Mouse (Mus musculus) erythroblast, adult 5-6 weeks (primary cell): ENCODE results near the gene Naa40. TPM values are rescaled to one million over a fixed set of nuclear protein-coding genes. Genes with fewer than 3 reads are reported as not detected.

Source experiments
- ATAC-seq: replicated peaks from 2 replicates; pipeline ENCODE4 v1.8.0; 2016; ENCODE audit warnings: moderate number of reproducible peaks, mild to moderate bottlenecking, moderate TSS enrichment, inconsistent platforms; ENCODE audit not compliant: poor library complexity, low FRiP score, severe bottlenecking
- total RNA-seq, 2 experiments: library from RNA; stranded (forward) in 1 of 2; stranded (reverse) in 1 of 2; fragments of 150-400 nt in 1 of 2; fragments of 200-764, 138-1000 nt in 1 of 2; gene quantifications; 2 replicates each; pipeline versions ENCODE4 v1.2.3 to v1.2.4; 2015 to 2017; ENCODE audit warnings: low replicate concordance in 2 of 2

The Naa40 gene
- total RNA-seq, 2 experiments from 2014 or later = 12.5 to 15.1 TPM

DNA sequence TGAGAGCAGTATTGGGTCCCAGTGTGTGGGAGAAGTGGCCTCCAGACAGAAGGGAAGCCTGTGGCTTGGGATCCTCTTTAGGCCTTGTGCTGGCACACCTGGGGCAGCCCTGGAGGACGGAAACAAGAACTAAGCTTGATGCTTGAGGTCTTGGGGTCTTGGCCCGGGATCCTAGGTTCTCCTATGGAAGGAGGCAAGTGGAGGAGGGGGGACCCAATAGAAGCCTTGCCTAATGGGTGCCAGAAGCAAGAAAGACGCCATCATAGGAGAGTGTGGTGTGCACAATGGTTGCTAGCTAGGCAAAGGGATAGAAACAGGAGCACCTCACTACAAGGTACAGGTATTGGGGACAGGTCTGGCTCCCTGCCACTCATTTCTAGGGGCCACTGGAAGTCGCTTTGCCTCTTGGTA, 25.4 kb upstream of the Naa40 start:
- no peak for ATAC-seq

DNA sequence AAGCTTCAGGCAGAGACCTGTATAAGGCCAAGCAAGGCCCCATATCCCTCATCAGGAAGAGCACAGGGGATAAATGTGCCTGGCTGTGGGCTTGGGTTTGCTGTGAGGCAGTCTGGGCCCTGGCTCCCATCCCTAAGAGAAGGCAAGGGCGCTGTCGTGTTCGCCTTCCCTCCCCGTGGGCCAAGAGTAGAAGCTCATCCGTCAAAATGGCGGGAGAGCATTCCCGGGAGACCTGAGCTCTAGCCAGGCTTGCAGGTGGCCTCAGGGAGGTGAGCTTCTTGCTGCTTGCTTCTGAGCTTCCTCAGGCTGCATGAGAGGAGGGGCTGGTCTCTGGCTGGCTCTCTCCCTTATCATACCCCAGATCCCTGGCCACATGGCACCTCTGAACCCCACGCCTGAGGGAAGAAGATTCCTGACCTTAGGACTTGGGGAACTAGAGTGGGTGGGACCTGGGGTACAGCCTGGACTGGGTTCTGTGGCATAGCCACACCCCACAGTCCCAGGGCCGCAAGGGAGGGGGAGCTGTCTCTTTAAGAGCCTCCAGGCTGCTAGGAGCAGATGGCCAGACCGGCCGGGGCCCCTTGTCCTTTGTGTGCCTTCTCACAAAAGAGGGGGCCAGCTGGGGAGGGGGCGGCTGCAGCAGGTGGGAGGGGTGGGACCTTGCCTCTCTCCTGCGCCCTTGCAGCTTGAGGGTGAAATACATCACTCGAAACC, 24.7 kb upstream of the Naa40 start:
- ATAC-seq = no peak

GRCm38 (mm10) chr19:7264766-7265331, 23.9 kb upstream of the Naa40 start:
- ATAC-seq = 0 out of 2 replicates have a peak, but pooled peaks have one; percentile 5

- peak; percentile 73 for ATAC-seq
Observed at GRCm38 (mm10) chr19:7264088-7264765, 23.2 kb upstream of the Naa40 start.

GRCm38 (mm10) chr19:7262592-7262991, 21.6 kb upstream of the Naa40 start:
- ATAC-seq = no peak

DNA sequence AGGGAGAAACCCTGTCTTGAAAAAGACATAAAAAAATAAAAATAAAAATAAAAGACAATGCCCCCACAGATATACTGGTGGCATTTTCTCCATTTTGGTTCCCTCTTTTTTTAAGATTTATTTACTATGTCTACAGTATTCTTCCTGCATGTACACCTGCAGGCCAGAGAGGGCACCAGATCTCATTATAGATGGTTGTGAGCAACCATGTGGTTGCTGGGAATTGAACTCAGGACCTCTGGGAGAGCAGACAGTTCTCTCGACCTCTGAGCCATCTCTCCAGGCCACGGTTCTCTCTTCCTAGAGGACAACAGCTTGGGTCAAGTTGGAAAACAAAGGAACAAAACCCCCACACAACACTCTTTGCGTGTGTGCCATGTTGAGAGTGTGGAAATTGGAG, 21.0 kb upstream of the Naa40 start:
- ATAC-seq = no peak

GRCm38 (mm10) chr19:7261476-7261875, 20.5 kb upstream of the Naa40 start:
- no peak for ATAC-seq

DNA sequence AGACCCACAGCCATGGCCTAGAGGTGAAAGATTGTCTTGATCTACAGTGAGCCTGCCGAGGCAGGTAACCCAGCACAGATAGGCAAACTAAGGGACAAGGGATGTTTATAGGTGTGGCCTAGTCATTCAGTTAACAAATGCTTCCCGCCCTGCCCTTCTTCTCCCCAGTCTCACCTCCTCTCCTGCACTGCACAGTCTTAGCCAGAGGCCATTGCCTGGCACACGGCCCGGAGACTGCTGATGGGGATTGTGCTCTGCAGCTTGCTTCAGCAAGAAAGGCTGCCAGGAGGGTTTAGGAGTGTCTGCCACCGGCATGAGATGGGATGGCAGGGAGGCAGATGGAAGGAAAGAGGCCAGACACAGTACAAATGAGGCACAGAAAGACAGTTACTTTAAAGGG, 16.9 kb upstream of the Naa40 start:
- no peak for ATAC-seq

- ATAC-seq = no peak
Observed at GRCm38 (mm10) chr19:7246021-7246420, 5.0 kb upstream of the Naa40 start.

GRCm38 (mm10) chr19:7240291-7240690, 692 bp downstream of the Naa40 start:
- peak; percentile 24 for ATAC-seq

- ATAC-seq = no peak
Observed at GRCm38 (mm10) chr19:7239574-7239973, 1.4 kb downstream of the Naa40 start.

DNA sequence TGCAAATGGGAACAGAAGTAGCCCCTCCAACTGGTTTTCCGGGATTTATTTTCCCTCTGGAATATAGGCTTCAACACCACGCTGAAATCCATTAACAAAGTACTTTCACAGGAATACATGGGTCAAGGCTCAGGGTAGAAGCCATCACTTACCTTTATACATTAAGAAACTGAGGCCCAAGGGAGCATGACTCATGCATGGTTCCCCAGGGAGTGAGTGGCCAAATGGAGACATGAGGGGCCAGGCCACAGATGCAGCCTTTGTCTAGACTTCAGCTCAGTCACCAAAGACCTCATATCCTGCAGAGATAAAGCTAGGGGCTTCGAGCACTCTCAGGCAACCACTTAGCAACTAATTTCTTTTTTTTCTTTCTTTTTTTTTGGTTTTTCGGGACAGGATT, 4.2 kb downstream of the Naa40 start:
- no peak for ATAC-seq

GRCm38 (mm10) chr19:7236011-7236410, 5.0 kb downstream of the Naa40 start:
- no peak for ATAC-seq

DNA sequence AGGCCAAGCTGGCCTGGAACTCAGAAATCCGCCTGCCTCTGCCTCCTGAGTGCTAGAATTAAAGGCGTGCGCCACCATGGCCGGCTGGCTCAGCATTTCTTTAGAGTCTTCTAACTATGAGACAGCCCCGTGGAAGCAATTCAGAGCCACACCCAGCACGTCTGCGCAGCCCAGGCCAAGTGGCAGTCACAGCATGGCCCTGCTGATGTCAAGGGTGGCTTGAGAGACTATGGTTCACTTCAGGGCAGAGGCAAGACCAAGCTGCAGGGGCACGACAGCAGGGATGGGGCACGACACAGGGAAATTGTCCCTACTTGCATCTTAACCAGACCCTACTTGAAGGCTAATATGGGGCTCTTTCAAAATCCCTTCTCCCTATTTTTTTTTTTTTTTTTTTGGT, 5.5 kb downstream of the Naa40 start:
- no peak for ATAC-seq

DNA sequence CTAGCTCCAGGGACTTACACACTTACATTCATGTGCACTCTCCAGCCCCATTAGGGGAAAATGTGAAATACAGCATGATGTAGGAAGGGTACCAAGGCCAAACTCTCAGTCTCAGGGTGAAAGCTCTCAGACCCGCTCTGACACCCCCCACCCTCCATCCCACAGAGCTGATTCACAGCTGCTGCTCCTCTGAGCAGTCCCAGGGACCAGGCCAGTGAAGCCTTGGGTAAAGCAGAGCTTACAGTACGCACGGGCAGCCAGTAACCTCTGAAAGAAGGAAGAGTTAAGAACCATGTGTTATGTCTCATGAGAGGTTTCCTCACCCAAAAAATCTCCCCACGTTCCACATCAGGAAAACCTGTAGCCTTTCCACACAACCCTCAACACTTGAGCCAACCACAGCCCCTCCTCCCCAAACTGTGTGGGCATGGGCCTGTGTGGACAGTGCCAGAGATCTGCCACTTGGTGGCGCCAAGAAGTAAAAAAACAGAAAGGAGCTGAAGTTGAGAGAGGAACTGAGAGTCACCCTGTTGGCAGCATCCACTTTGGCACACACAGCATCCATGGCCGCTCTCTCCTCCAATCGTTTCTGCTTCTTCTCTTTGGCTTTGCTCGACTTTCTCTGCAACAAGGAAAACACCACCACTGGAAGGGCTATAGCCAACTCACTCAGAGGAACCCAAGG, 6.3 kb downstream of the Naa40 start:
- peak; percentile 73 for ATAC-seq

DNA sequence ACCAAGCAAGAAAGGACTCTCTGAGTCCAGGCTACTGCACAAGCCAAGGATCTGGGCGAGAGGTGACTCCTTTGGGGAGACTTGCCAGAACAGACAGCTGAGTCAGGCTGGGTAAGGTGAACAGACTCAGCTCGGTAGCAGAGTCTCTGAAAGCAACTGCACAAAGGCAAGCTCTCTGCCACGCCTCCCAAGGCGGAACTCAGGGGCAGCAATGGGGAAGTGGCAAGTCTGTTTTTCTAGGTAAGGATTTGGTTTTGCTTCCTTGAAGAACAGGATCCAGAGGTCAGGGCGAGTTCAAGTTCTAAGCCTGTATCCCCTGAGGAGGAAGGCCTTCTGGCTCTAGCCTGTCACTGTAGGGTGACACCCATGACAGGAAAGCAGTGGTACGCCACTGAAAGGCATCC, 14.5 kb downstream of the Naa40 start:
- ATAC-seq = no peak

DNA sequence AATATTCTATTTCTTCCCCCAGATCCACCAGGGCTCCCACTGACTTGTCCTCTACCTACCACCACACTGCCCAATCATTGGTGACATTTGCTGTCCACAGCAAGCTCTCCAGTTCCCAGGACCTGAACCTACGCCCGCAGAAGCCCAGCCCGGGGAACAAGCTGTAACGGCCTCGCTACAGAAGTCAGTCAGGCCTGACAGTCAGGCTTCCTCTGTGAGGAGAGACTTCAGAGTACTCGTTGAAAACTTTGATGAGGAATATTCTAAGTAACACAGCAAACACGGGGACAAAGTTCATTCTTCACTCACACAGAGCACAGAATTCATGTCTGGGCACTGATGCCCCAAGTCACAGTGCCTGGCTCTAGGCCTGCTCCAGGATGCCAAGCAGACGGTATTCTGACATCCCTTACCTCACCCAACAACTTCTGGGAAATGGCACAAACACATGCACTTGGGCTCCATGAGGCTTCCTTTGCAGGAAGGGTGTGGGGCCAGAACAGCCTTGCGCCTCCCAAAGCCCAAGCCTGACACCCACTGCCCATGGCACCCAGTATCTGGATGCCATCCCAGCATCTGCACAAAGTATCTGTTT, 15.8 kb downstream of the Naa40 start:
- no peak for ATAC-seq

- no peak for ATAC-seq
Observed at GRCm38 (mm10) chr19:7224253-7224652, 16.7 kb downstream of the Naa40 start.

- ATAC-seq = no peak; the same call in 1 of the 2 replicates
Observed at GRCm38 (mm10) chr19:7223488-7223887, 17.5 kb downstream of the Naa40 start.

DNA sequence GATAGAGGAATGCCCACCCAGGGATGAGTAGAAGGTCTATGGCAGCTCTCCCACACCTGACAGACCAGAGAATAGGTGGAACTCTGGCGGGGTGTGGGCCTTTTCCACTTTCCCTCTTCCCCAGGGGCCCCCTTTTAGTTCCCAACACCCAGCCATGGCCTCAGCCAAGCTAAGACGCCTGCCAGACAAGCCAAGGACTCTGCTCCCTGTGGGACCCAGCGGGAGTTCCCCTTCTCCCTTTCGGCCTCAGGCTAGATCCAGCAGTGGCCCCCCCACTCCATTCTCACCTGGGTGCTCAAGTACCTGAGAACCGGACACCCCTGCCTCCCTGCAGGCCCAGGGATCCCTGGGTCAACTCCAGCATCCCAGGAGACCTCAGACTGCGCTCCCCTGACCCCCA, 18.8 kb downstream of the Naa40 start:
- ATAC-seq = no peak
